Mouse (Mus musculus) left cerebral cortex, postnatal 36 days (tissue): Measurements from ENCODE around the gene Wfdc21. TPM values are rescaled to one million over a fixed set of nuclear protein-coding genes. Genes with fewer than 3 reads are reported as not detected.

Experiments used
- DNase-seq, 2 experiments: peaks; one replicate each; pipeline ENCODE4 v3.0.0; 2021 to 2022; ENCODE audit warnings: low spot score in 2 of 2, mixed read lengths in 1 of 2
- intact Hi-C: fragments of 180-260 bp; cut with DNase I; formaldehyde crosslinking; loops from one replicate; pipeline ENCODE4 v1.15.1; 2025
- total RNA-seq, 2 experiments: library from RNA; stranded (reverse); gene quantifications; 2 replicates each; pipeline ENCODE4 v1.2.3; 2021

The Wfdc21 gene
- total RNA-seq, 2 experiments from 2014 or later = not detected

- intact Hi-C loops = no loop called here
- no peak for DNase-seq
These were observed 46.5 kb downstream of the Wfdc21 start for GRCm38 (mm10) chr11:83793264-83793663.

DNA sequence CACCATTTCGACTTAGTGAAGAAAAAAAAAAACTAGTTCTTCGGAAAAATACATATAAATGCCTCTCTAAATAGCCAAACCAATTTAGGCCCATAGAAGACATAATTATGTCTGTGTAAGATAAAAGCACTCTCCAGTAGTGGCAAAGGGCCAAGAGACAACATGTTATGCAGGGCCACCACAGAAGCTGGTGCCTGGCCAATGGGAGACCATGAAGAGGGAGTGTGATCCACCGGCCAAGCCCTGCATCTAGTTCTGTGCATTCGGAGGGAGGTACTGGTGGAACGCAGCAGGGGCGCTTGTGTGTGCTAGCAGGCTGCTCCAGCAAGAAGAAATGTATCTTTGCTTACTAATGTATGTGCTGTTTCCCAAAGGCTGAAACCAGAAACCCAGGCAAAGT is 49.4 kb downstream of the Wfdc21 start:
- intact Hi-C loops = no loop called here
- DNase-seq = no peak

DNA sequence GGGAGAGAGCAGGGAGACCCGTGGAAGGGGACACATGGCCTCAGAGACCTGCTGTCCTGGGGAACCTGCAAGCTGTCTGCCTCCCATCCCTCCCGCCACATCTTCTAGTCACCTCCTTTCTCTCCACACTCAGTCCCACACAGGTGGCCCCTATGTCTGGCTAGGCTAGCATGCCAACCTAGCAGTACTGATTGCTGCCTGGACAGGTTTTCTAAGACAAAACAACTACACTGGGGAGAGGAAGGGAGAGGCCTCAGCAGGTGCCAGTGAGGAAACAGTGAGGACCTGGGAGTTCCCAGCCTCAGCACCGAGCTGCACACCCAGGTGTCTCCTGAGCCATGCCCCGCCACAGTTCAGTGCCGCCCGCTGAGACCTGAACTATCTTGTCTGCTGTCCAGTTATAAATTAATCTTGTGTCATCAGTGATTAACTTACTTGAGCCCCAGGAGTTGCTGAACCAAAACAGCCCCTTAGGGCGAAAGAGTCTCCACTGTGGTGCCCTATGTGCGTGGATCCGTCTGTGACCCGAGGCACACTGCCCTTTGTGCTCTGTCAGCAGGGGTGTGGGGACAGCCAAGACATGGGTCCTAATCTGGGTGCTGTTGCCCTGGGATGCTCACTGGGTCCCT is 50.4 kb downstream of the Wfdc21 start:
- no peak for DNase-seq
- intact Hi-C loops = no loop called here

- intact Hi-C loops = no loop called here
- no peak for DNase-seq
These were observed 53.2 kb downstream of the Wfdc21 start for GRCm38 (mm10) chr11:83799871-83800430.

DNA sequence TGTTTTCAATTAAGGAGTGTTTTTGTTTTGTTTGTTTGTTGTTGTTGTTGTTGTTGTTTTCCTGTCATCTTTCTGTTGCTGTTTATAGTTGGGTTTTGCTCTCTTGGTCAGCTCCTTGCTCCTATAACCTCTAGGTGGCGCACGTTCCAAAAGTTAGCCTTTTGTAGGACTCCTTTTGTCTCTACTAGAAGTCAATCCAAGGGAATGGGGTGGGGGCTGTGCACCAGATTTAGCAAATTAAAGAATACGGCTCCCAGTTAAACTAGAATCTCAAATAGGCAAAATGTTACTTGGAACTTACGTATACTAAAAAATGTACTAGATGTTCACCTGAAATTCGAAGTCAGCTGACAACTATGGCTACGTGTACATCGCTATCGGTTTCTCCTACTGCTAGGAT is 55.4 kb downstream of the Wfdc21 start:
- intact Hi-C loops = no loop called here
- DNase-seq = no peak

Other genes with a start within 250 kb of the Wfdc21 start
- gene Heatr9, start 224.8 kb upstream of the Wfdc21 start, total RNA-seq = not detected
- not detected for gene Ccl5, start 216.4 kb upstream of the Wfdc21 start, total RNA-seq
- gene Ccl9, start 168.3 kb upstream of the Wfdc21 start, total RNA-seq = 1 to 10 TPM; 3.3 to 5.6 TPM
- 1 to 10 TPM; 1.4 to 1.6 TPM for gene Ccl6, start 153.9 kb upstream of the Wfdc21 start, total RNA-seq
- gene Rpl9-ps1, start 101.3 kb upstream of the Wfdc21 start, total RNA-seq = not detected
- not detected for gene Ccl3, start 97.6 kb upstream of the Wfdc21 start, total RNA-seq
- not detected for gene Ccl4, start 84.4 kb upstream of the Wfdc21 start, total RNA-seq
- gene Wfdc17, start 42.9 kb upstream of the Wfdc21 start, total RNA-seq = not detected
- 1 to 10 TPM; 1.2 to 1.4 TPM for gene Wfdc18, start 37.9 kb upstream of the Wfdc21 start, total RNA-seq
- gene Heatr6, start 6.8 kb downstream of the Wfdc21 start, total RNA-seq = 10 to 100 TPM; 12.0 to 19.3 TPM
- under 1 TPM; 0.23 to 0.47 TPM for gene Hnf1b, start 103.1 kb downstream of the Wfdc21 start, total RNA-seq
- gene Ddx52, start 195.1 kb downstream of the Wfdc21 start, total RNA-seq = 10 to 100 TPM; 12.8 to 14.8 TPM
- gene Synrg, start 217.5 kb downstream of the Wfdc21 start, total RNA-seq = 10 to 100 TPM; 58.1 to 58.8 TPM